Comparison of ENCODE assay signal across 21 mouse cellular contexts in the genomic region with DNA sequence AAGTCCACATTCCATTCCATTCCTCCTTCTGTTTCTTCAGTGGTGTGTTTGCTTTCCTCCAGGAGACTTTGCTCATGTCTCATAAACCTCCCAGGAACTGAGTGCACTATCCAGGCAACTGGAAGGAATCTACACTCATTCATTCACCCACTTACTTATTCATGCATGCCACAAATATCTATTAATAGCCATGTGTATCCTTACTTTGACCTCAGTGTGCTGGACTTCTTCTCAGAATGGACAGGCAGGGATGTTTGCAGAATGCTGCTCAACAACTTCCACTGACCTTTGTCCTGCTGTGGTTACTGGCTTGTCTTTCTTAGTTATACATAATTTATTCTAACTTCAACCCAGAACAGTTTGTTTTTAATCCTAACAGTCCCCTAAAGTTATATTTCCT. TPM values are rescaled to one million over a fixed set of nuclear protein-coding genes. Genes with fewer than 3 reads are reported as not detected.
DNase-seq lines count a peak whose midpoint lies in the region; ATAC-seq lines count a peak whose summit lies in the region.
"Had no signal": no experiment of that assay in that cellular context is flagged by ENCODE, and none has a peak within 500 bp of the region (broad histone marks: within the 10 kb centered on the region; RNA-seq: fewer than 3 reads in every experiment).

No protein-coding gene starts in this region.

- DNase-seq in kidney, adult 11 months, result peak; percentile 77
- peak; percentile 64 for DNase-seq in adipocyte (ENCODE audit: low spot score)
- DNase-seq in yolk sac, embryonic 10.5 days (ENCODE audit: low spot score), result peak; percentile 64
- no peak for DNase-seq in frontal cortex, postnatal 25 days (ENCODE audit: low spot score in 2 of 2)
- DNase-seq in spleen, postnatal 36 days (ENCODE audit: low spot score in 2 of 2), result no peak
- DNase-seq: adrenal gland, postnatal 14 days; cerebellum, postnatal 10 days; gastrocnemius, adult 2 months; liver, embryonic 13.5 days; lung, embryonic 14.5 days; lung, postnatal 36 days; right cerebral cortex, postnatal 25 days; thymus, adult 2 months had no signal

- H3K36me3 ChIP-seq in kidney, embryonic 14.5 days (ENCODE audit: control insufficient read depth, insufficient read depth, low read length), result no peaks in the 10 kb centered on the region
- H3K36me3 ChIP-seq in kidney, embryonic 16.5 days (ENCODE audit: insufficient read depth, low read length), result no peaks in the 10 kb centered on the region
- H3K36me3 ChIP-seq: embryonic facial prominence, embryonic 13.5 days; liver, embryonic 13.5 days; neural tube, embryonic 15.5 days; stomach, embryonic 15.5 days had no signal

- H3K4me1 ChIP-seq in kidney, embryonic 14.5 days (ENCODE audit: control insufficient read depth, insufficient read depth, low read length), result no peaks in the 10 kb centered on the region
- no peaks in the 10 kb centered on the region for H3K4me1 ChIP-seq in kidney, embryonic 16.5 days (ENCODE audit: insufficient read depth, low read length)
- H3K4me1 ChIP-seq: embryonic facial prominence, embryonic 13.5 days; liver, embryonic 13.5 days; neural tube, embryonic 15.5 days; stomach, embryonic 15.5 days had no signal

- no peaks in the 10 kb centered on the region for H3K27me3 ChIP-seq in kidney, embryonic 14.5 days (ENCODE audit: control insufficient read depth, insufficient read depth, low read length)
- H3K27me3 ChIP-seq in kidney, embryonic 16.5 days (ENCODE audit: insufficient read depth, low read length), result no peaks in the 10 kb centered on the region
- H3K27me3 ChIP-seq: embryonic facial prominence, embryonic 13.5 days; liver, embryonic 13.5 days; neural tube, embryonic 15.5 days; stomach, embryonic 15.5 days had no signal

- H3K9ac ChIP-seq in kidney, embryonic 14.5 days (ENCODE audit: low read depth, low read length), result no peak overlapping the region
- no peak overlapping the region for H3K9ac ChIP-seq in kidney, embryonic 16.5 days (replicated peaks; ENCODE audit: low read length)
- H3K9ac ChIP-seq: embryonic facial prominence, embryonic 13.5 days; liver, embryonic 13.5 days; lung, embryonic 14.5 days; neural tube, embryonic 15.5 days; stomach, embryonic 15.5 days had no signal

- H3K4me3 ChIP-seq in kidney, embryonic 14.5 days (ENCODE audit: low read length), result no peak overlapping the region
- H3K4me3 ChIP-seq in kidney, embryonic 16.5 days (ENCODE audit: low read length), result no peak overlapping the region
- H3K4me3 ChIP-seq: embryonic facial prominence, embryonic 13.5 days; gastrocnemius, adult 2 months; left cerebral cortex, adult 2 months; liver, embryonic 13.5 days; neural tube, embryonic 15.5 days; stomach, embryonic 15.5 days had no signal

- H3K4me2 ChIP-seq in kidney, embryonic 14.5 days (replicated peaks; ENCODE audit: low read depth, low read length), result no peak overlapping the region
- no peak overlapping the region for H3K4me2 ChIP-seq in kidney, embryonic 16.5 days (replicated peaks; ENCODE audit: low read depth, low read length)
- H3K4me2 ChIP-seq: embryonic facial prominence, embryonic 13.5 days; liver, embryonic 13.5 days; lung, embryonic 14.5 days; neural tube, embryonic 15.5 days; stomach, embryonic 15.5 days had no signal

- no peak overlapping the region for H3K27ac ChIP-seq in kidney, embryonic 14.5 days (ENCODE audit: low read depth, low read length)
- H3K27ac ChIP-seq in kidney, embryonic 16.5 days (ENCODE audit: low read length), result no peak overlapping the region
- H3K27ac ChIP-seq: embryonic facial prominence, embryonic 13.5 days; gastrocnemius, adult 2 months; left cerebral cortex, adult 2 months; liver, embryonic 13.5 days; neural tube, embryonic 15.5 days; stomach, embryonic 15.5 days had no signal

- no peak for ATAC-seq in kidney, embryonic 14.5 days (ENCODE audit: low FRiP score, low TSS enrichment)
- ATAC-seq in kidney, embryonic 16.5 days (ENCODE audit: low FRiP score, low TSS enrichment), result peak; percentile 86
- ATAC-seq: forebrain, embryonic 14.5 days; midbrain, embryonic 16.5 days had no signal

- no peaks in the 10 kb centered on the region for H3K9me3 ChIP-seq in kidney, embryonic 14.5 days (ENCODE audit: control insufficient read depth, low read length)
- H3K9me3 ChIP-seq in kidney, embryonic 16.5 days (ENCODE audit: low read length), result no peaks in the 10 kb centered on the region
- H3K9me3 ChIP-seq: embryonic facial prominence, embryonic 13.5 days; liver, embryonic 13.5 days; neural tube, embryonic 15.5 days; stomach, embryonic 15.5 days had no signal

RNA-seq across cellular contexts. Expression of a gene that starts 23.1 kb away (rescaled TPM):
- 1.2 and 1.3 TPM in 2 replicates for polyA plus RNA-seq in kidney, embryonic 14.5 days (2014; fragmentation: Nextera tagmentation; extraction: Ambion mirVana)
- polyA plus RNA-seq in kidney, embryonic 16.5 days (2015; fragmentation: Nextera tagmentation; extraction: Ambion mirVana), result 1.3 and 1.7 TPM in 2 replicates

RNA-seq across cellular contexts. Expression of a gene that starts 54.7 kb away (rescaled TPM):
- polyA plus RNA-seq in kidney, embryonic 14.5 days (2014; fragmentation: Nextera tagmentation; extraction: Ambion mirVana), result 69.6 and 107 TPM in 2 replicates
- polyA plus RNA-seq in kidney, embryonic 16.5 days (2015; fragmentation: Nextera tagmentation; extraction: Ambion mirVana), result 98.8 and 101 TPM in 2 replicates

Comparison
In these comparisons a context has a peak if more than half of its experiments do, and no peak if none do; other contexts are left out.
1. DNase-seq: peak in kidney, adult 11 months (single experiment), adipocyte (single experiment) and yolk sac, embryonic 10.5 days (single experiment); none in frontal cortex, postnatal 25 days (0 of 2) and spleen, postnatal 36 days (0 of 2).